Mouse (Mus musculus) midbrain, embryonic 12.5 days (tissue): ENCODE results near the gene Trpm1. TPM values are rescaled to one million over a fixed set of nuclear protein-coding genes. Genes with fewer than 3 reads are reported as not detected.

Experiments
- ATAC-seq: fragments of 200-750 bp; cut with Nextera tagmentation; 2 replicates; pipeline ENCODE4 v1.8.0; 2017; ENCODE audit warnings: low read depth, moderate TSS enrichment, moderate library complexity; ENCODE audit not compliant: low FRiP score
- H3K27ac ChIP-seq: fragments of 300-500 bp; sonication (generic); replicated peaks from 2 replicates; pipeline ENCODE4 v1.5.1; 2016; ENCODE audit warnings: mild to moderate bottlenecking
- H3K27me3 ChIP-seq: fragments of 300-500 bp; sonication (generic); 2 replicates; pipeline ENCODE4 v1.6.1; 2016; ENCODE audit warnings: mild to moderate bottlenecking
- H3K36me3 ChIP-seq: fragments of 300-500 bp; sonication (generic); 2 replicates; pipeline ENCODE4 v1.6.1; 2016
- H3K4me1 ChIP-seq: fragments of 300-500 bp; sonication (generic); 2 replicates; pipeline ENCODE4 v1.6.1; 2016
- H3K4me2 ChIP-seq: fragments of 300-500 bp; sonication (generic); replicated peaks from 2 replicates; pipeline ENCODE4 v1.6.1; 2016; ENCODE audit warnings: mild to moderate bottlenecking, moderate library complexity
- H3K4me3 ChIP-seq: fragments of 300-500 bp; sonication (generic); 2 replicates; pipeline ENCODE4 v1.5.1; 2016; ENCODE audit warnings: mild to moderate bottlenecking
- H3K9ac ChIP-seq: fragments of 300-500 bp; sonication (generic); replicated peaks from 2 replicates; pipeline ENCODE4 v1.6.1; 2016; ENCODE audit warnings: mild to moderate bottlenecking, moderate library complexity
- H3K9me3 ChIP-seq: fragments of 300-500 bp; sonication (generic); 2 replicates; pipeline ENCODE4 v1.6.1; 2016; ENCODE audit warnings: mild to moderate bottlenecking
- WGBS: fragments of 180-500 bp; shearing (Covaris S2); methylation state at CpG from one replicate; pipeline ENCODE4 v1.1.7; 2016; 5-methylcytosine and 5-hydroxymethylcytosine counted together
- polyA plus RNA-seq: library from polyadenylated mRNA; unstranded; fragments of >200 nt; fragmentation: Nextera tagmentation; extraction: Ambion mirVana; gene quantifications from 2 replicates; pipeline ENCODE4 v1.2.1, GENCODE M21; 2016

Trpm1 gene
- polyA plus RNA-seq, 1 experiment from 2014 or later, result 0.52 TPM

GRCm38 (mm10) chr7:64271926-64272325 lies 118.3 kb downstream of the Trpm1 start:
- Histone ChIP-seq H3K27me3 (peaks cover 18% of the 10 kb centered on the region), H3K27ac (peak overlapping the region; percentile 75), H3K36me3 (no peaks in the 10 kb centered on the region), H3K4me2 (no peak overlapping the region), H3K9ac (no peak overlapping the region; the same call in 1 of the 2 replicates), H3K4me3 (no peak overlapping the region), H3K9me3 (0 out of 2 replicates have a peak, but pooled peaks cover 5% of the 10 kb centered on the region), H3K4me1 (peaks cover 13% of the 10 kb centered on the region)
- peak; percentile 95 for ATAC-seq
- under 1% methylated on average over 4 of the region's 4 CpGs for WGBS

DNA sequence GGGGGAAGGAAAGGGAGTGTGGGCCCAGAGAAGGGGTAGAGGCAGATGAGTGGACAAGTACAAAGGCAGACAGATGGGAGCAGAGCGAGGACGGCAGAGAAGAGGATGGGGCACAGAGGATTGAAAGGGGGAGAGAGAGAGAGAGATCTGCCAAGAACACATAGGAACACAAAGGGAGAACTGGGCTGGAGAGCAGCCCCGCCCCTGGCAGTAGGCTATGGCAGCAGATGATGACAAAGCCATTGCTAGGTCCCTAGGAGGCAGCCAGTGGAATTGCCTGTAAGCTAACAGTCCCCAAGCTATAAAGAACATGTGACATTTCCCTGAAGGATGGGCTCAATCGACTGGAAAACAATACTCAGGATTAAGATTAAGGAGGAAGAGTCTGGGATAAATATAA lies 121.9 kb downstream of the Trpm1 start:
- no peaks in the 10 kb centered on the region for H3K36me3 ChIP-seq
- H3K27ac ChIP-seq, result no peak overlapping the region
- no peak overlapping the region for H3K4me3 ChIP-seq
- no peak overlapping the region for H3K9ac ChIP-seq
- H3K4me1 ChIP-seq, result peaks cover 13% of the 10 kb centered on the region
- H3K9me3 ChIP-seq, result no peaks in the 10 kb centered on the region
- no peak overlapping the region for H3K4me2 ChIP-seq
- no peaks in the 10 kb centered on the region; the same call in 1 of the 2 replicates for H3K27me3 ChIP-seq
- WGBS, result 70% methylated on average over 4 of the region's 4 CpGs
- no peak for ATAC-seq

- H3K36me3 ChIP-seq, result no peaks in the 10 kb centered on the region
- 61% methylated on average over 6 of the region's 6 CpGs for WGBS
- no peaks in the 10 kb centered on the region for H3K27me3 ChIP-seq
- no peak overlapping the region for H3K4me3 ChIP-seq
- no peak overlapping the region for H3K27ac ChIP-seq
- no peak for ATAC-seq
- no peak overlapping the region for H3K4me2 ChIP-seq
- no peaks in the 10 kb centered on the region for H3K9me3 ChIP-seq
- peaks cover 11% of the 10 kb centered on the region for H3K4me1 ChIP-seq
- H3K9ac ChIP-seq, result no peak overlapping the region
Observed at GRCm38 (mm10) chr7:64276921-64277320, 123.3 kb downstream of the Trpm1 start.

DNA sequence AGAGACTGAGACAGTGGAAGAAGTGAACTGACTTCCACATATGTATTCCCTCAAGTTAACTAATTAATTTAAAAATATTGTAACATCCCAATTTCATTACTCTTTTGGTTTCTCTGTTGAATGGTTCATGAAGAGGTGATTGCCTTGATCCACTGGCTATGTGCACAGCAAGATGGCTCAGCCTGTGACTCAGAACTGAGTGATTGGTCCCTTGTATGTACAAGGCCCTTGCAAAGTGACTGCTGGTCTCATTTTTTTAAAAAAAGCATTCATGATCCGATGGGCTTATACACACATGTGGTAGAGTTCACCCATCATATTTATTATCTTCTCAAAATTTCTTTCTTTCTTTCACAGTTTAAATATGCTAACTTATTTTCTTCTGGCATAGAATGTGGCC lies 124.9 kb downstream of the Trpm1 start:
- H3K36me3 ChIP-seq, result no peaks in the 10 kb centered on the region

GRCm38 (mm10) chr7:64279548-64279947 lies 125.9 kb downstream of the Trpm1 start:
- 0 out of 2 replicates have a peak, but pooled peaks cover 5% of the 10 kb centered on the region for H3K4me1 ChIP-seq
- no peaks in the 10 kb centered on the region for H3K36me3 ChIP-seq
- H3K27me3 ChIP-seq, result no peaks in the 10 kb centered on the region
- no peak for ATAC-seq
- no peaks in the 10 kb centered on the region for H3K9me3 ChIP-seq
- no peak overlapping the region for H3K9ac ChIP-seq
- WGBS, result 85% methylated on average over 3 of the region's 3 CpGs
- no peak overlapping the region for H3K4me2 ChIP-seq
- no peak overlapping the region for H3K27ac ChIP-seq
- H3K4me3 ChIP-seq, result no peak overlapping the region

More for the DNA sequence above, 124.9 kb downstream of the Trpm1 start:
- ATAC-seq, result no peak
- Histone ChIP-seq H3K9me3 (no peaks in the 10 kb centered on the region), H3K4me2 (no peak overlapping the region), H3K27ac (no peak overlapping the region), H3K27me3 (no peaks in the 10 kb centered on the region), H3K4me1 (0 out of 2 replicates have a peak, but pooled peaks cover 5% of the 10 kb centered on the region), H3K4me3 (no peak overlapping the region), H3K9ac (no peak overlapping the region)
- 90% methylated on average over 1 of the region's 1 CpGs for WGBS

- no peak overlapping the region for H3K27ac ChIP-seq
- no peaks in the 10 kb centered on the region for H3K9me3 ChIP-seq
- H3K4me3 ChIP-seq, result 0 out of 2 replicates have a peak overlapping the region, but pooled peaks have one; percentile 85
- peak overlapping the region; percentile 62 for H3K4me2 ChIP-seq
- no peaks in the 10 kb centered on the region for H3K27me3 ChIP-seq
- H3K4me1 ChIP-seq, result 0 out of 2 replicates have a peak, but pooled peaks cover 18% of the 10 kb centered on the region
- no peak overlapping the region for H3K9ac ChIP-seq
- ATAC-seq, result peak; percentile 8; the same call in 1 of the 2 replicates
- H3K36me3 ChIP-seq, result no peaks in the 10 kb centered on the region
Observed at GRCm38 (mm10) chr7:64286566-64286965, 132.9 kb downstream of the Trpm1 start.

- Histone ChIP-seq H3K4me3 (peak within 1 kb of the TSS; percentile 85), H3K4me1 (0 out of 2 replicates have a peak, but pooled peaks cover 18% of the 10 kb centered on the region), H3K9me3 (no peaks in the 10 kb centered on the region), H3K9ac (peak within 1 kb of the TSS; percentile 75), H3K36me3 (0 out of 2 replicates have a peak, but pooled peaks cover 3% of the 10 kb centered on the region), H3K27me3 (no peaks in the 10 kb centered on the region), H3K27ac (peak within 1 kb of the TSS; percentile 84), H3K4me2 (peak within 1 kb of the TSS; percentile 62)
- WGBS, result under 1% methylated on average over 75 of the region's 77 CpGs
- ATAC-seq, result peak; percentile 99
Observed at GRCm38 (mm10) chr7:64287414-64288091, 133.9 kb downstream of the Trpm1 start, which contains the start of gene Mtmr10. Gene Mtmr10 (plus strand): TSS chr7:64287653.

DNA sequence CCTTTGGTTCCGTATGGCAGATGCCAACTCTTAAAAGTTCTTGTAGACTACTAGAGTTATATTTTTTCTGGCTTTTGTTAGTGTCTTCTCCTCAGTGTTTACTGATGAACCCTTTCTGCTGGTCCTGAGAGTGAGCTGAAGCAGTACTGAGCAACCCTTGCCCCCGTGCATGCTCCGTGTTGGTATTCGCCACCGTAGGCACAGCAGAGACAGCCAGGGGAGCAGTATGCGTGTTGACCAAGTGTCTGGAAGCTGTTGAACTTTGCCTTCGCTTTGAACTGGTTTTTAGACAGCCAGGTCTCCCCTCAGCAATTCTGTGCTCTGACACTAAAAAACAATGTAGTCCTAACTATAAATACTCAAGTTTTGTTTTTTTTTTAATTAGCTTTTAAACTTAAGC lies 135.8 kb downstream of the Trpm1 start:
- no peaks in the 10 kb centered on the region for H3K27me3 ChIP-seq
- no peak overlapping the region for H3K9ac ChIP-seq
- H3K36me3 ChIP-seq, result 0 out of 2 replicates have a peak, but pooled peaks cover 4% of the 10 kb centered on the region
- H3K9me3 ChIP-seq, result no peaks in the 10 kb centered on the region
- H3K27ac ChIP-seq, result no peak overlapping the region
- WGBS, result 93% methylated on average over 7 of the region's 7 CpGs
- H3K4me2 ChIP-seq, result no peak overlapping the region
- no peak overlapping the region for H3K4me3 ChIP-seq
- ATAC-seq, result no peak
- H3K4me1 ChIP-seq, result 0 out of 2 replicates have a peak, but pooled peaks cover 18% of the 10 kb centered on the region

DNA sequence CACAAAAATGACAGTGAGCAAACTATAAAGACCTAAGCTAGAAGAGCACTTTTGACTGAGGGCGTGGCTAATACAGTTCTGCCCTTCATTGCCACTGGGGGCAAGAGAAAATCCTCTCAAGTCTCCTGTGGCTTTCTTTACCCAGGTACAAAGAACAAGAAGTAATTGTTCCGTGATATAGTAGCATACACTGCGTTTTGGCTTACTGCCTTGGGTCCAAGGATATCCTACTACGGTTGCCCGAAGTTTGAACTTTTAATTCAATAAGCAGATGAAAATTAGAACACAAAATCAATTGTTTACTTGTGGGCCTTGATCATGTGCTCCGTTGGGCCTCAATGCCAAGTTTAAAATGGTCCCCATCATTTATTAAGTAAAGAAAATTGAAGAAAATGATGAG lies 136.8 kb downstream of the Trpm1 start:
- 93% methylated on average over 6 of the region's 6 CpGs for whole genome bisulfite sequencing
- ATAC-seq, result no peak
- H3K4me1 ChIP-seq, result 0 out of 2 replicates have a peak, but pooled peaks cover 18% of the 10 kb centered on the region
- H3K9me3 ChIP-seq, result no peaks in the 10 kb centered on the region
- H3K27me3 ChIP-seq, result no peaks in the 10 kb centered on the region
- H3K36me3 ChIP-seq, result 0 out of 2 replicates have a peak, but pooled peaks cover 4% of the 10 kb centered on the region
- no peak overlapping the region for H3K4me2 ChIP-seq
- H3K27ac ChIP-seq, result no peak overlapping the region
- H3K9ac ChIP-seq, result no peak overlapping the region
- no peak overlapping the region for H3K4me3 ChIP-seq

DNA sequence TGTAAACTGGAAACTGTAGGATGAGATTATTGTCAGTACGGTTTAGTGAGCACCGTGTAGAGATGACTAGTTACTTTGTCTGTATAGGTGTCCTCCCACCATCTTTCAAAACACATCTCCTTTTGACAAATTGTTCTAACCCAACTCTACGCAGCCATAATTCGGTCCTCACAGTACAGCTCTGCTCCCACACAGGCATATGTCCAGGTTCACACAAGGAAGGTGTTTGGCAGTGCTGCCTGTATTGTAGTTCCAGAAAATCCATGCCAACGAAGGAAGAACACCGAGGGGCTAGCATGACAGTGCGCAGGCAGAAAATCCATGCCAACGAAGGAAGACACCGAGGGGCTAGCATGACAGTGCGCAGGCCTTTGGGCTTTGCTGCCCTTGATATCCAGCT lies 138.1 kb downstream of the Trpm1 start:
- Histone ChIP-seq H3K4me1 (peaks cover 24% of the 10 kb centered on the region), H3K27ac (no peak overlapping the region), H3K4me2 (no peak overlapping the region), H3K9ac (no peak overlapping the region), H3K9me3 (no peaks in the 10 kb centered on the region), H3K36me3 (0 out of 2 replicates have a peak, but pooled peaks cover 4% of the 10 kb centered on the region), H3K4me3 (no peak overlapping the region), H3K27me3 (no peaks in the 10 kb centered on the region)
- WGBS, result 94% methylated on average over 10 of the region's 10 CpGs
- no peak for ATAC-seq

- 54% methylated on average over 5 of the region's 5 CpGs for WGBS
- ATAC-seq, result 0 out of 2 replicates have a peak, but pooled peaks have one; percentile 27
- peaks cover 16% of the 10 kb centered on the region for H3K4me1 ChIP-seq
- no peaks in the 10 kb centered on the region for H3K27me3 ChIP-seq
- no peak overlapping the region for H3K4me2 ChIP-seq
- H3K4me3 ChIP-seq, result no peak overlapping the region
- no peak overlapping the region for H3K27ac ChIP-seq
- H3K9ac ChIP-seq, result no peak overlapping the region
- H3K9me3 ChIP-seq, result no peaks in the 10 kb centered on the region
- H3K36me3 ChIP-seq, result peaks cover 23% of the 10 kb centered on the region
Observed at GRCm38 (mm10) chr7:64296286-64297010, 142.8 kb downstream of the Trpm1 start.

- 93% methylated on average over 7 of the region's 7 CpGs for WGBS
- H3K27me3 ChIP-seq, result no peaks in the 10 kb centered on the region
- H3K4me1 ChIP-seq, result no peaks in the 10 kb centered on the region
- no peak overlapping the region for H3K27ac ChIP-seq
- H3K36me3 ChIP-seq, result peaks cover 28% of the 10 kb centered on the region
- H3K9me3 ChIP-seq, result no peaks in the 10 kb centered on the region
- no peak overlapping the region for H3K9ac ChIP-seq
- ATAC-seq, result no peak
- no peak overlapping the region for H3K4me3 ChIP-seq
- H3K4me2 ChIP-seq, result no peak overlapping the region
Observed at GRCm38 (mm10) chr7:64310241-64310640, 156.6 kb downstream of the Trpm1 start.
